Mouse (Mus musculus) C2C12 (cell line): Measurements from ENCODE around the gene Armcx4. TPM values are rescaled to one million over a fixed set of nuclear protein-coding genes. Genes with fewer than 3 reads are reported as not detected.
A peak's percentile ranks its signal among the peaks of the same experiment; 100 is the strongest.
"Not testable (repeated sequence)": the region's sequence is repeated elsewhere in the genome, so short reads cannot be mapped to it uniquely, and the experiment has no call there.

Source experiments
- H3K27me3 ChIP-seq: one replicate; pipeline ENCODE4 v1.6.1; 2011; ENCODE audit not compliant: control insufficient read depth, insufficient read depth, insufficient read length
- H3K36me3 ChIP-seq: one replicate; pipeline ENCODE4 v1.6.1; 2011; ENCODE audit not compliant: control insufficient read depth, insufficient read depth
- H3K4me3 ChIP-seq: one replicate; pipeline ENCODE4 v1.5.1; 2011; ENCODE audit warnings: mild to moderate bottlenecking, control low read depth; ENCODE audit not compliant: poor library complexity, insufficient read depth, severe bottlenecking
- H3K79me2 ChIP-seq: one replicate; pipeline ENCODE4 v1.6.1; 2011; ENCODE audit not compliant: control insufficient read depth, insufficient read depth
- H3K79me3 ChIP-seq: one replicate; pipeline ENCODE4 v1.6.1; 2011; ENCODE audit warnings: low read depth, control low read depth
- H3ac ChIP-seq: one replicate; pipeline ENCODE3; 2011; ENCODE audit warnings: low read depth; ENCODE audit not compliant: control insufficient read depth, insufficient read length
- CEBPB ChIP-seq: IDR thresholded peaks from one replicate; pipeline ENCODE4 v1.6.1; 2011; ENCODE audit warnings: low read depth, mild to moderate bottlenecking, control low read depth, moderate library complexity
- CTCF ChIP-seq: IDR thresholded peaks from one replicate; pipeline ENCODE4 v1.5.1; 2011; ENCODE audit not compliant: control insufficient read depth, insufficient read depth, insufficient read length
- FOSL1 ChIP-seq: IDR thresholded peaks from one replicate; pipeline ENCODE4 v1.8.0; 2011; ENCODE audit warnings: mild to moderate bottlenecking, low read length; ENCODE audit not compliant: poor library complexity, insufficient read depth, severe bottlenecking
- MAX ChIP-seq: IDR thresholded peaks from one replicate; pipeline ENCODE4 v1.6.1; 2011; ENCODE audit warnings: mild to moderate bottlenecking, control low read depth
- MYOD1 ChIP-seq: IDR thresholded peaks from one replicate; pipeline ENCODE4 v1.6.1; 2011; ENCODE audit warnings: low read depth; ENCODE audit not compliant: control insufficient read depth, insufficient read length
- MYOG ChIP-seq: IDR thresholded peaks from one replicate; pipeline ENCODE4 v1.6.1; 2011; ENCODE audit not compliant: control insufficient read depth, insufficient read length; ENCODE audit errors: extremely low read depth
- USF1 ChIP-seq: IDR thresholded peaks from one replicate; pipeline ENCODE4 v1.6.1; 2011; ENCODE audit warnings: low read depth, mild to moderate bottlenecking, control low read depth, moderate library complexity
- polyA plus RNA-seq: library from polyadenylated mRNA; unstranded; fragments of >200 nt; fragmentation: generic; extraction: Trizol; gene quantifications from one replicate; pipeline ENCODE4 v1.2.1, GENCODE M21; 2012; ENCODE audit warnings: missing spikeins

Gene Armcx4
- polyA plus RNA-seq, 1 experiment = 2.7 TPM

GRCm38 (mm10) chrX:134689676-134690075, 3.4 kb downstream of the Armcx4 start:
- Histone ChIP-seq H3K79me3 (no peaks in the 10 kb centered on the region), H3K36me3 (no peaks in the 10 kb centered on the region), H3K79me2 (no peaks in the 10 kb centered on the region), H3ac (no peak overlapping the region), H3K27me3 (no peaks in the 10 kb centered on the region), H3K4me3 (no peak overlapping the region)
- TF ChIP-seq FOSL1 = no peak
- no peak for TF ChIP-seq MYOD1
- no peak for TF ChIP-seq CEBPB

GRCm38 (mm10) chrX:134690871-134691539, 4.7 kb downstream of the Armcx4 start:
- no peak overlapping the region for H3ac ChIP-seq
- H3K79me3 ChIP-seq = no peaks in the 10 kb centered on the region
- no peaks in the 10 kb centered on the region for H3K27me3 ChIP-seq
- H3K79me2 ChIP-seq = no peaks in the 10 kb centered on the region
- H3K4me3 ChIP-seq = no peak overlapping the region
- TF ChIP-seq MYOG = no peak
- TF ChIP-seq USF1 = no peak
- no peak for TF ChIP-seq MAX
- TF ChIP-seq CEBPB = no peak
- no peak for TF ChIP-seq MYOD1
- no peak for TF ChIP-seq CTCF
- no peak for TF ChIP-seq FOSL1
- H3K36me3 ChIP-seq = no peaks in the 10 kb centered on the region

- TF ChIP-seq USF1 (no peak), FOSL1 (no peak), CEBPB (no peak), MYOD1 (no peak), MAX (no peak), MYOG (no peak), CTCF (no peak)
- H3K4me3 ChIP-seq = no peak overlapping the region
- H3K27me3 ChIP-seq = no peaks in the 10 kb centered on the region
- H3ac ChIP-seq = no peak overlapping the region
- no peaks in the 10 kb centered on the region for H3K79me3 ChIP-seq
- no peaks in the 10 kb centered on the region for H3K79me2 ChIP-seq
- H3K36me3 ChIP-seq = no peaks in the 10 kb centered on the region
These were observed 5.2 kb downstream of the Armcx4 start for GRCm38 (mm10) chrX:134691540-134691935.

- Histone ChIP-seq H3K4me3 (no peak overlapping the region), H3K79me2 (no peaks in the 10 kb centered on the region), H3K27me3 (no peaks in the 10 kb centered on the region), H3K36me3 (no peaks in the 10 kb centered on the region), H3ac (no peak overlapping the region), H3K79me3 (no peaks in the 10 kb centered on the region)
- TF ChIP-seq MAX = no peak
- no peak for TF ChIP-seq MYOG
- no peak for TF ChIP-seq USF1
- no peak for TF ChIP-seq MYOD1
- TF ChIP-seq CTCF = no peak
- no peak for TF ChIP-seq CEBPB
- TF ChIP-seq FOSL1 = no peak
These were observed 30.5 kb downstream of the Armcx4 start for GRCm38 (mm10) chrX:134716863-134717262.

- Histone ChIP-seq H3K79me3 (no peaks in the 10 kb centered on the region), H3K27me3 (no peaks in the 10 kb centered on the region), H3K36me3 (no peaks in the 10 kb centered on the region), H3K4me3 (peak within 1 kb of the TSS; percentile 29), H3ac (peak within 1 kb of the TSS; percentile 22), H3K79me2 (no peaks in the 10 kb centered on the region)
- no peak for TF ChIP-seq CTCF
- no peak for TF ChIP-seq FOSL1
- no peak for TF ChIP-seq MAX
- no peak for TF ChIP-seq MYOG
- peak; percentile 18 for TF ChIP-seq MYOD1
- TF ChIP-seq CEBPB = no peak
- peak; percentile 83 for TF ChIP-seq USF1
These were observed 31.5 kb downstream of the Armcx4 start, which contains the start of gene Armcx1 for GRCm38 (mm10) chrX:134717752-134718308. Gene Armcx1 (plus strand): TSS chrX:134717963.

GRCm38 (mm10) chrX:134718524-134718923, 32.2 kb downstream of the Armcx4 start:
- H3K79me2 ChIP-seq = no peaks in the 10 kb centered on the region
- no peaks in the 10 kb centered on the region for H3K27me3 ChIP-seq
- no peaks in the 10 kb centered on the region for H3K79me3 ChIP-seq
- no peak for TF ChIP-seq MAX
- TF ChIP-seq MYOD1 = no peak
- TF ChIP-seq CTCF = no peak
- no peak for TF ChIP-seq CEBPB
- no peak for TF ChIP-seq MYOG
- no peak for TF ChIP-seq USF1
- TF ChIP-seq FOSL1 = no peak
- no peak overlapping the region for H3ac ChIP-seq
- H3K36me3 ChIP-seq = no peaks in the 10 kb centered on the region
- peak overlapping the region; percentile 29 for H3K4me3 ChIP-seq

- H3ac ChIP-seq, H3K79me3 ChIP-seq, H3K36me3 ChIP-seq, H3K79me2 ChIP-seq, H3K27me3 ChIP-seq, H3K4me3 ChIP-seq: not testable (repeated sequence)
These were observed 37.4 kb downstream of the Armcx4 start for GRCm38 (mm10) chrX:134723762-134724161.
